Mouse (Mus musculus) small intestine, adult 2 months (tissue): ENCODE measurements at regions not wholly inside any gene's neighbourhood (a gene's known extent, or its start where the extent isn't known, plus 50 kb on each side); places are given as distances from the start of the nearest gene placed in this dataset.

ENCODE experiments used
- CTCF ChIP-seq: fragments of 200-500 bp; IDR thresholded peaks from 2 replicates; pipeline ENCODE4 v1.5.1; 2012; ENCODE audit warnings: low read depth, mild to moderate bottlenecking, control low read depth, inconsistent platforms, low read length, moderate library complexity, mixed read lengths; ENCODE audit not compliant: insufficient replicate concordance, insufficient read length; ENCODE audit errors: extremely low read depth
- POLR2A ChIP-seq: fragments of 200-500 bp; IDR thresholded peaks from 2 replicates; pipeline ENCODE4 v1.6.1; 2012; ENCODE audit warnings: low read depth, mild to moderate bottlenecking, control low read depth, inconsistent platforms, low read length, moderate library complexity

DNA sequence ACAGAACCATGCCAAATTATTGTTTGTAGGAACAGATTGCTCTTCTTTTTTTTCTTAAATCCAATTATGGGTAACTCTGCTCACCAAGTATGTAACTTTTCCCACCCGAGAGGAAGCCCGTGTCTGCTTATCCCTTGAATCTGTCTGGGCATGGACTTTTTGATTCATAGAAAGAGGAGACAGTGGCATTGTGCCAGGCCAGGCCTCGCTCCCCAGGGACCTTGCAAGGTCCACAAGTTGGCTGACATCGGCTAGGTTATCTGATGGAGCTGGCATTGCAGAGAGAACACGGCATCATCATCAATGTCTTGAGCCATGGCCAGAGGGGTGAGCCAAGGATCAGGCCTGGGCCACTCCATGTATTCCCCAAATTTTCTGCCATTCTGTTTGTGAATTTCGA is 56.0 kb upstream of the Stac start:
- no peak for TF ChIP-seq CTCF
- no peak for TF ChIP-seq POLR2A
